Mouse (Mus musculus) intestine, embryonic 16.5 days (tissue): Measurements from ENCODE around the gene Atg4a-ps. TPM values are rescaled to one million over a fixed set of nuclear protein-coding genes. Genes with fewer than 3 reads are reported as not detected.

Experiments used
- ATAC-seq: fragments of 200-750 bp; cut with Nextera tagmentation; 2 replicates; pipeline ENCODE4 v1.8.0; 2017; ENCODE audit warnings: moderate TSS enrichment, moderate library complexity
- H3K27ac ChIP-seq: fragments of 300-500 bp; sonication (generic); 2 replicates; pipeline ENCODE4 v1.5.1; 2014; ENCODE audit warnings: mild to moderate bottlenecking, low read length
- H3K27me3 ChIP-seq: fragments of 300-500 bp; sonication (generic); replicated peaks from 2 replicates; pipeline ENCODE4 v1.6.1; 2014; ENCODE audit warnings: low read length, control low read depth, mixed read lengths; ENCODE audit not compliant: control insufficient read depth, insufficient read depth
- H3K36me3 ChIP-seq: fragments of 300-500 bp; sonication (generic); 2 replicates; pipeline ENCODE4 v1.6.1; 2014; ENCODE audit warnings: low read length, control low read depth; ENCODE audit not compliant: control insufficient read depth, insufficient read depth
- H3K4me1 ChIP-seq: fragments of 300-500 bp; sonication (generic); 2 replicates; pipeline ENCODE4 v1.6.1; 2014; ENCODE audit warnings: low read length, control low read depth, mixed read lengths; ENCODE audit not compliant: control insufficient read depth, insufficient read depth
- H3K4me2 ChIP-seq: fragments of 300-500 bp; sonication (generic); 2 replicates; pipeline ENCODE4 v1.6.1; 2014; ENCODE audit warnings: low read depth, low read length, control low read depth
- H3K4me3 ChIP-seq: fragments of 300-500 bp; sonication (generic); 2 replicates; pipeline ENCODE4 v1.5.1; 2014; ENCODE audit warnings: mild to moderate bottlenecking, low read length
- H3K9ac ChIP-seq: fragments of 300-500 bp; sonication (generic); 2 replicates; pipeline ENCODE4 v1.6.1; 2014; ENCODE audit warnings: low read depth, low read length
- H3K9me3 ChIP-seq: fragments of 300-500 bp; sonication (generic); 2 replicates; pipeline ENCODE4 v1.6.1; 2016; ENCODE audit warnings: low read length, control low read depth; ENCODE audit not compliant: control insufficient read depth
- WGBS: fragments of 180-500 bp; shearing (Covaris S2); extraction: QIAGEN DNeasy Blood & Tissue Kit; methylation state at CpG from one replicate; pipeline ENCODE4 v1.1.7; 2014; 5-methylcytosine and 5-hydroxymethylcytosine counted together
- polyA plus RNA-seq: library from polyadenylated mRNA; unstranded; fragments of >200 nt; fragmentation: Nextera tagmentation; extraction: Ambion mirVana; gene quantifications from 2 replicates; pipeline ENCODE4 v1.2.1, GENCODE M21; 2015

Atg4a-ps gene
- polyA plus RNA-seq, 1 experiment from 2014 or later: 0.22 TPM

- Histone ChIP-seq H3K4me2 (no peak overlapping the region), H3K9ac (no peak overlapping the region), H3K4me3 (no peak overlapping the region), H3K9me3 (no peaks in the 10 kb centered on the region), H3K36me3 (no peaks in the 10 kb centered on the region), H3K27ac (no peak overlapping the region), H3K4me1 (no peaks in the 10 kb centered on the region), H3K27me3 (no peaks in the 10 kb centered on the region)
- 78% methylated on average over 4 of the region's 4 CpGs for WGBS
- no peak for ATAC-seq
Measured at GRCm38 (mm10) chr3:103615621-103616020, 30.2 kb downstream of the Atg4a-ps start.

- Histone ChIP-seq H3K9me3 (no peaks in the 10 kb centered on the region), H3K4me2 (no peak overlapping the region), H3K27ac (no peak overlapping the region), H3K4me3 (no peak overlapping the region), H3K27me3 (no peaks in the 10 kb centered on the region), H3K4me1 (no peaks in the 10 kb centered on the region), H3K36me3 (no peaks in the 10 kb centered on the region), H3K9ac (no peak overlapping the region)
- no peak for ATAC-seq
- 66% methylated on average over 9 of the region's 9 CpGs for WGBS
Measured at GRCm38 (mm10) chr3:103612636-103613355, 33.1 kb downstream of the Atg4a-ps start.

GRCm38 (mm10) chr3:103610231-103610630, 35.6 kb downstream of the Atg4a-ps start:
- Histone ChIP-seq H3K27ac (no peak overlapping the region), H3K4me3 (no peak overlapping the region), H3K27me3 (no peaks in the 10 kb centered on the region), H3K4me1 (no peaks in the 10 kb centered on the region), H3K9me3 (no peaks in the 10 kb centered on the region), H3K36me3 (no peaks in the 10 kb centered on the region), H3K4me2 (no peak overlapping the region), H3K9ac (no peak overlapping the region)
- 90% methylated on average over 5 of the region's 5 CpGs for WGBS
- ATAC-seq: no peak

GRCm38 (mm10) chr3:103606660-103607595, 38.9 kb downstream of the Atg4a-ps start:
- H3K4me3 ChIP-seq: no peak overlapping the region
- ATAC-seq: no peak

GRCm38 (mm10) chr3:103606045-103606597, 39.7 kb downstream of the Atg4a-ps start:
- H3K27ac ChIP-seq: no peak overlapping the region
- no peaks in the 10 kb centered on the region for H3K27me3 ChIP-seq
- no peaks in the 10 kb centered on the region for H3K4me1 ChIP-seq
- H3K4me3 ChIP-seq: no peak overlapping the region
- no peak for ATAC-seq
- H3K36me3 ChIP-seq: no peaks in the 10 kb centered on the region
- no peak overlapping the region for H3K4me2 ChIP-seq
- H3K9ac ChIP-seq: no peak overlapping the region
- no peaks in the 10 kb centered on the region for H3K9me3 ChIP-seq
- 87% methylated on average over 6 of the region's 6 CpGs for WGBS

More at GRCm38 (mm10) chr3:103606660-103607595, 38.9 kb downstream of the Atg4a-ps start:
- Histone ChIP-seq H3K9ac (no peak overlapping the region), H3K27me3 (no peaks in the 10 kb centered on the region), H3K27ac (no peak overlapping the region), H3K4me2 (no peak overlapping the region), H3K36me3 (no peaks in the 10 kb centered on the region), H3K9me3 (no peaks in the 10 kb centered on the region), H3K4me1 (no peaks in the 10 kb centered on the region)
- 79% methylated on average over 13 of the region's 13 CpGs for whole genome bisulfite sequencing

DNA sequence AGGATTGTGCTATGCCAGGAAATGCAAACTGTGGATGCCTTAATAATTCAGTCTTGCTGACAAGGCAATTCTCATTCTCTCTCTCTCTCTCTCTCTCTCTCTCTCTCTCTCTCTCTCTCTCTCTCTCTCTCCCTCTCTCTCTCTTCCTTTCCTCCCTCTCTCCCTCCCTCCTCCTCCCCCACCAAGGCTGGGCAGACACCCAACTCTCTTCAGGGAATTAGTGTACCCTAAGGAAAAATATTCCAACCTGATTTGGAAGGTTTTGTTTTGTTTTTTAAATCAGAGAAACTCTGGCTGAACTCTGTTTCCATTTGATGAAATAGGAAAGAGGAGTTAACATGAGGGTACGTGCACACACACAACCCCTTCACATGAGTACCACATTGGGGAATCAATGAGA, 44.3 kb downstream of the Atg4a-ps start:
- Histone ChIP-seq H3K9me3 (no peaks in the 10 kb centered on the region), H3K27ac (no peak overlapping the region), H3K4me2 (no peak overlapping the region), H3K36me3 (no peaks in the 10 kb centered on the region), H3K27me3 (no peaks in the 10 kb centered on the region), H3K4me3 (no peak overlapping the region), H3K4me1 (no peaks in the 10 kb centered on the region), H3K9ac (no peak overlapping the region)
- ATAC-seq: no peak
- 68% methylated on average over 1 of the region's 1 CpGs for WGBS

GRCm38 (mm10) chr3:103601011-103601410, 44.9 kb downstream of the Atg4a-ps start:
- H3K9ac ChIP-seq: no peak overlapping the region
- ATAC-seq: no peak

GRCm38 (mm10) chr3:103597586-103597985, 48.3 kb downstream of the Atg4a-ps start:
- Histone ChIP-seq H3K4me3 (no peak overlapping the region), H3K27me3 (no peaks in the 10 kb centered on the region), H3K9me3 (no peaks in the 10 kb centered on the region), H3K9ac (no peak overlapping the region), H3K36me3 (no peaks in the 10 kb centered on the region), H3K27ac (no peak overlapping the region), H3K4me1 (no peaks in the 10 kb centered on the region), H3K4me2 (no peak overlapping the region)
- ATAC-seq: no peak
- WGBS: 87% methylated on average over 4 of the region's 4 CpGs

More at GRCm38 (mm10) chr3:103601011-103601410, 44.9 kb downstream of the Atg4a-ps start:
- WGBS: 58% methylated on average over 7 of the region's 7 CpGs
- no peak overlapping the region for H3K4me3 ChIP-seq
- no peaks in the 10 kb centered on the region for H3K27me3 ChIP-seq
- no peak overlapping the region for H3K4me2 ChIP-seq
- no peaks in the 10 kb centered on the region for H3K36me3 ChIP-seq
- no peaks in the 10 kb centered on the region for H3K4me1 ChIP-seq
- H3K27ac ChIP-seq: no peak overlapping the region
- no peaks in the 10 kb centered on the region for H3K9me3 ChIP-seq

DNA sequence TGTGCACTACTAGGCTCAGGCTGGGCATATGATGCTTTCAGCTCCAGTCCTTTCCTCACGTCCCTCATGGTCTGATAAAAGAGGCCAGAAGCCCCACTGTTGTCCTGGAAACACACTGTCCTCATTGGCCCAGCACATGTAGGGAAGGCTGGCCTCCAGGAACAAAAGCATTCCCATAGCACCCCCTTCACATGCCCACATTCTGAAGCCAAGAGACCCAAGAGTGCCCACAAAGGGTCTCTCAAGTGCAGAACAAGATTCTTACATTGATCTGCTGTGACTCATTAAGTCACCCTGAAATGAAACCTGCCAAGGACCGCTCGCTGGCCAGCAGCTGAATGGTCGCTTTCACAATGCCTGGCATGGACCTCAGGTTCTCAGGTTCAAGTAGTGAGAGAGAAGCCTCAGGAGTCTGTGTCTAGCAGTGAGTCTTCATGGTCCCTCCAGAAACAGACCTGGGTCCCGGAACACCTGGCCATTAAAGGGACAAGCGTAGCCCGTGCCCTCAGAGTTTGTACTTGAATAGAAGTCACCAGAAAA, 50.5 kb downstream of the Atg4a-ps start:
- H3K27ac ChIP-seq: no peak overlapping the region
- H3K9me3 ChIP-seq: no peaks in the 10 kb centered on the region
- no peak for ATAC-seq
- WGBS: 84% methylated on average over 7 of the region's 7 CpGs
- H3K4me3 ChIP-seq: no peak overlapping the region
- H3K27me3 ChIP-seq: no peaks in the 10 kb centered on the region
- H3K4me1 ChIP-seq: no peaks in the 10 kb centered on the region
- no peaks in the 10 kb centered on the region for H3K36me3 ChIP-seq
- H3K4me2 ChIP-seq: no peak overlapping the region
- no peak overlapping the region for H3K9ac ChIP-seq
